Mouse (Mus musculus): ENCODE measurements at regions not wholly inside any gene's neighbourhood (a gene's known extent, or its start where the extent isn't known, plus 50 kb on each side); places are given as distances from the start of the nearest gene placed in this dataset.

- no peak for TF ChIP-seq POLR2A (IDR thresholded peaks at IDR 0.05; ENCODE audit: control insufficient read depth, low read depth, low read length)
- TF ChIP-seq CTCF (IDR thresholded peaks at IDR 0.05; ENCODE audit: control insufficient read depth, insufficient read depth, insufficient replicate concordance, low read depth, low read length), result no peak
These were observed 211.5 kb upstream of the Spdye4c start for GRCm38 (mm10) chr2:128379554-128379953.
